Mouse (Mus musculus) adrenal gland, adult (tissue): ENCODE data around the gene Rad9b.

Source experiments
- DNase-seq, 2 experiments: peaks; one replicate each; pipeline ENCODE4 v3.0.0; 2022 to 2023; ENCODE audit warnings: low spot score in 1 of 2; ENCODE audit not compliant: inconsistent age in 2 of 2

Gene Rad9b

DNA sequence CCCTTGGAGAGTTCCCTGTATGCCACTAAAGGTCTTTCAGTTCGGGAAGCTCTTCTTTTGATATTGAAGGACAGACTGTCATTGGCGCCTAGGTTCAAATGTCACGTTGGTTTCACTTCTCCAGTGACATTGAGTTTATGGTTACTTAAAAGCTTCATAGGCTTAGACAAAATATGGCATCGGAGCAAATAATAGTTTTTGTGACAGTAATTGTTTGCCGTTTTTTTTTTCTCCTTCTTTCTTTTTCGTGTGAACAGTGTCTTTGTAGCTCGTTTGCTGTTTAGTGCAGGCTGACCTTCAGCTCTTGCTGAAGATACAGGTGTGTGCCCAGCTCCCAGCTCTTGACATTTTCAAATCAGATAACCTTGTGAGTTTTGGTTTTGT is 68.3 kb downstream of the Rad9b start:
- DNase-seq = peak in 1 of 2 experiments; percentile 74

DNA sequence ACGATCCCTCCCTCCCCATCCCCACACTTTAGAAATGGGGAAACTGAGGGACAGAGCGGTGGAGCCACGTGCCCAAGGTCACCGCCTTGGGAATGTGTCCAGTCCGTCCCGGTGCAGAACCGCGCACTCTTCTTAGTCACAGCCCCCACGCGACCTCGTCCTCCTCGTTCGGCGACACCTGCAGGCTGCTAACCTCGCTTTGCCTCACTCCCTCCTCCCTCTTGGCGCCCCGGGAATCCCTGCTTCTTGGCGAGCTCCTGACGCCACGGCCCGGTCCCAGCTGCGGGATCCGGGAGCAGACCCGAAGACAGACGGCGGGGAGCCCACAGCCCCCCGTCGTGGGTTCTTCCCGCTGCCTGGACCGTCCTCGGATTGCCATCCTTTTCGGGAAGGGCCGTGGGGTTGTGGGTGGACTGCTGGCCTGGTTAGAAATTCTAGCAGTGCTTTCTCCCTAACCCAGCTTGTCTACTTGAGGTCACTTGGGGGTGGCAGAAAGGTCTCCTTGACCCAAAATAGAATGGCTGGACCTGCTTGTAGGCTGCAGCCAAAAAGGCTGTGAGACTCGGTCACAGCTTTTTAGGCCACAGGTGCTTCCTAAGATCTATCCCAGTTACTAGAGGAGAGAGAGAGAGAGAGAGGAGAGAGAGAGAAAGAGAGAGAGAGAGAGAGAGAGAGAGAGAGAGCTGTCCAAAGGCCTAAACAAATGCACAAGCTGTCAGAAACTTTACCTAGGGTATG is 68.8 kb downstream of the Rad9b start:
- DNase-seq = peak; percentile 82 to 91

DNA sequence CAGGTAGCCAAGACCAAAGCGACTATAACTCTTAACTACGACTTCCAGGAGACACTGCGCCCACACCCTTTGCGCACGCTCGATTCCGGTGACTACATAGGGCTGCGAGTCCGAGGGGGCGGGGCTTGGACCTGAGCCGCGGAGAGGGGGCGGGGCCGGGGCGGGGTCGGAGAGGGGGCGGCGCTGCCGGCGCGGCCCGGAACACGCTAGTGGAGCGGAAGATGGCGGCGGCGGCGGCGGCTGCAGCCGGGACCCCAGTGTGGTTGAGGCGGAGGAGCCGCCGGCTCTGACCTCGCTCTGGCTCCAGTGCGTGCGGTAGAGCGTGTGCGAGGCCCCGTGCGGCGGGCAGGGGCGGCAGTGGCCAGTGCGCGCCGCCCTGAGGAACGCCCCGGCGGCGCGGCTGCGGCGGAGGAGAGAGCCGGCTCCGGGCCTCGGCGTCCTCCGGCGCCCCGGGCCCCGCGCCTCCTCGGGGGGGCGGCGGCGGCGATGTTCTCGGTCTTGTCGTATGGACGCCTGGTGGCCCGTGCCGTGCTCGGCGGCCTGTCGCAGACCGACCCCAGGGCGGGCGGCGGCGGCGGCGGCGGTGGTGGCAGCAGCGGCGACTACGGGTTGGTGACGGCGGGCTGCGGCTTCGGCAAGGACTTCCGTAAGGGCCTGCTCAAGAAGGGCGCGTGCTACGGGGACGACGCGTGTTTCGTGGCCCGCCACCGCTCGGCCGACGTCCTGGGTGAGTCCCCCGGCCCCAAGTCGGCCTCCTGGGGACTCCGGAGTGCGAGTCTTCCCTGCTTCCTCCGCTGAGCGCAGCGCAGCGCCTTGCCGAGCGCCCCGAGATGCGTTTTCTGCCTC is 69.6 kb downstream of the Rad9b start, which contains the start of gene Pptc7:
Gene Pptc7 (plus strand): TSS at position 183 of the 846 bp plus-strand sequence.
- peak; percentile 89 to 95 for DNase-seq

DNA sequence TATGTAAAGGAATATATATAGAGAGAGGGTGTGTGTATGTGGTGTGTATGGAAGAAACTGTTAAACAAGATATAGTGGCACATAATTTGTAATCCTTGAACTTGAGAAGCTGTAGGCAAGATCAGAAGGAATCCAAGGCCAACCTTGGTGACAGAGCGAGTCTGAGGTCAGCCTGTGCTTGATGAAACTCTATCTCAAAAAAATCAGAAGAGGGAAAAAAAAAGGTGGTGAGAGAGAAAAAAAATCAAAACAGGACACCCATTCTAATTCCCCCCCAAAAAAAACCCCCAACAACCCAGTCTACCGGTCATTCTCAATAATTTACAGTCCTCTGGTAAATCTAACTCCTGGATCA is 70.2 kb downstream of the Rad9b start:
- peak; percentile 64 to 83 for DNase-seq

DNA sequence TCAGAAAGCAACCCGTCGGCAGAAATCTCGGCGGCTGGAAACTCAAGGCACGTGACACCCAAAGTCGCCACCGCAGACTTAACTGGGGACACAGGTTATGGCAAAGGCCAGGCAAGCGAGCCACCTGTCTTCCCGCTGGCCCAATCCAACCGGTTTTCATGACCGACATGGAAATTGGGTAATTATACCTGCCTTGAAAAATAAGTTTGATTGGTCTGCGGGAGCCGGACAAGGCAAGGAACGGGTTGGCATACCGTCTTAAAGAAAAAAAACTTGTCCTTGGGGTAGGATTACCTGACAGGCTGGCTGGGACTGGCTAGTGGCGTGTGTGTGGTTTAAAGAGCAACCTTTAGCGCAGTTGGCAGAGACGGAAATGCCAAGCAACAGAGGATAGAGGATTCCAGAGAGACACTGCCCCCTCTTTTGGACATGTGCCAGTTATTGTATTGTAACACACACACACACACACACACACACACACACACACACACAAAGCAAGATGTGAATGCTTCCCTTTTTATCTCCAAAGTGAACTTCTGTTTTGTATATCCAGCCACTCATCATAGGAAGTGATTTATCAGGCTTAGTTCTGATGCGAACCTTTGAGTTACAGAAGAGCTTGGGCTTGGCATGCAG is 73.1 kb downstream of the Rad9b start:
- peak in 1 of 2 experiments; percentile 56 for DNase-seq

DNA sequence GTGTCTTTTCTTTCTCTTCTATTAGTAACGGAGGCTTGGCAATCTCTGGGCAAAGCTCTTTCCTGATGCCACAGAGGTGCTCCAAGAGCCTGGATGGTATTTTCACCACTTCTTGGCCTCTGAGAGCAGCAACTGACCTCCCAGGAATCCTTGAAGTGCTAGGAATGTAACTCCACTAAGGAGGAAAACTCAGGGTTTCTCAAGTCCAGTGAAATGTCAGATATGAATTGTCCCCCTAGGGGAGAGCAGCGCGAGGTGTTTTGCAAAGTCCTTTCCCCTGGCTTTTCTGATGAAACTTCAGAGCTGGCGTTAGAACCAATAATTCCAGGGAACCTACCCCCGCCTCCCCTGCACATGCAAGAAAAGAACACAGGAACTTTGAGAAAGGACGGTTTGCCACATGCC is 73.6 kb downstream of the Rad9b start:
- peak in 1 of 2 experiments; percentile 80 for DNase-seq

DNA sequence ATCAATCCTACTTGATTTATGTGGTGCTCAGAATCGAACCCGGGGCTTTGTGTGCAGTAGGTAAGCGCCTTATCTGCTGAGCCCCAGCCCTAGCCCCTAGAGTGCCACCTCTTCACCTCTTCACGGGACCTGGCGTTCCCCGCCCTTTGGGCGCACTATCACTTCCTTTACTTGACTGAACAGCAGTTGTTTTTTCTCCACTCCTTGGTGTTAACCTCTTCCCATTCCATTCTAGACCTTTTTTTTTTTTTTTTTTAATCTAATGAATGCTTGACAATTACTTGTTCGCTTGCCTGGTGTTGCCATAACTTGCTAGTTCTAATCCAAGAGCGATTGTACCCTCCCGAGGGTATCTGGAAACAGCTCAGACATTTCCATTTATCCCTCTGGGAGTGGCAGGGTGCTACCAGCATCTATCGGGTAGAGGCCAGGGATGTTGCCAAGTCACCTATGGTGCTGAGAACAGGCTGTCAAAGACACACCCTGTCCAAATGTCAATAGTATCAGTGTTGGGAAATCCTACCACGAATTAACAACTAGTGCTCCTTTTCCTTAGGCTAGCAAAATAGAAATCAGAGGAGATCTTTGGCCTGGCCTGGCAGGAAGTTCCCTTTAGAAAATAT is 74.1 kb downstream of the Rad9b start:
- DNase-seq = no peak

DNA sequence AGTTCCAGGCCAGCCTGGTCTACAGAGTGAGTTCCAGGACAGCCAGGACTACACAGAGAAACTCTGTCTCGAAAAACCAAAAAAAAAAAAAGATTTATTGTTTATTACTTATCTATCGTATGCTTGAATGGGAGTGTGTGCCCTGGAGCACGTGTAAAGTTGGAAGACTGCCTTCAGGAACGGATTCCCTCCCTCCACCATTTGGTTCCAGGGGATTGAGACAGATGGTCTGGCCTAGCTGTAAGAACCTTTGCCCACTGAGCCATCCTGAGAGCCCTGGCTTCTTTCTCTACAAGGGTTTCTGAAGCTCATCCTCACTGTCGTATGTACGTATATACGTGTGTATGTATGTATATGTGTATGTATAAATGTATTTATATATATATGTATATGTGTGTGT is 75.1 kb downstream of the Rad9b start:
- no peak for DNase-seq

DNA sequence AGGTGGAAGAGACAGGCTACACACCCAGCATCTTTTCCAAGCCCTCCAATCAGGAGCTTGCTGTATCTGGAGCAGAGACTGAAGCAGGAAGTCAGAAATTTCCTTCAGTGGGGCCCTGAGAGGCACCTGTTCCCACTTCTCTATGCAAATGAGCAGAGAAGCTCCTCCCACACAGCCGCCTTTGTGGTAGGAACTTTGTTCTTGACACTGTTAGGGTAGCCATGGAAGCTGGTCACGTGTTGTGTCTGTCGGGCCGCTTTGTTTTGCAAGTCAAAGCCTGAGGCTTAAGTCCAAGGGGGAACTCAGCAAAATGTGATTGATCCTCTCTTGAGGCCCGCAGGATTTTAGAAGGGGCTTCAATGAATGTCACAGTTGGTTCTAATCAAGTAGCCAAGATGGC is 79.2 kb downstream of the Rad9b start:
- DNase-seq = no peak
